In genomic region chr13:34132299-34132698, GRCm38 (mm10) we compare ENCODE assay signal across 8 mouse cellular contexts. TPM values are rescaled to one million over a fixed set of nuclear protein-coding genes. Genes with fewer than 3 reads are reported as not detected.
DNase-seq lines count a peak whose midpoint lies in the region; ATAC-seq and TF ChIP-seq lines count a peak whose summit lies in the region.

No protein-coding gene starts in this region.

- H3K4me3 ChIP-seq in kidney, adult 2 months (ENCODE audit: insufficient read depth, low read depth, low read length) = no peak overlapping the region
- H3K4me3 ChIP-seq in intestine, embryonic 14.5 days (ENCODE audit: low read depth, low read length) = 0 out of 2 replicates have a peak overlapping the region, but pooled peaks have one; percentile 10
- H3K4me3 ChIP-seq in neural tube, embryonic 12.5 days = peak overlapping the region; percentile 79
- H3K4me3 ChIP-seq in cerebellum, adult 2 months (replicated peaks; ENCODE audit: insufficient read depth, low read depth, low read length) = no peak overlapping the region

- H3K4me1 ChIP-seq in kidney, adult 2 months (ENCODE audit: control insufficient read depth, insufficient read depth, low read length) = peaks cover 7% of the 10 kb centered on the region; the same call in 1 of the 2 replicates
- H3K4me1 ChIP-seq in intestine, embryonic 14.5 days (replicated peaks; ENCODE audit: control insufficient read depth, insufficient read depth, low read length) = peaks cover 34% of the 10 kb centered on the region
- H3K4me1 ChIP-seq in neural tube, embryonic 12.5 days = peaks cover 19% of the 10 kb centered on the region; the same call in 1 of the 2 replicates
- peaks cover 14% of the 10 kb centered on the region for H3K4me1 ChIP-seq in cerebellum, adult 2 months (ENCODE audit: control insufficient read depth, insufficient read depth, low read length)

- DNase-seq in kidney, postnatal 4 days = peak; percentile 12 to 19
- DNase-seq in kidney, adult 2 months = no peak
- DNase-seq in embryo, embryonic 11.5 days (ENCODE audit: low read depth, low spot score) = peak; percentile 27
- peak; percentile 56 for DNase-seq in intestine, embryonic 14.5 days (ENCODE audit: low spot score)
- no peak for DNase-seq in cerebellum, adult 2 months

- H3K27ac ChIP-seq in kidney, adult 2 months (ENCODE audit: insufficient read depth, low read depth, low read length) = no peak overlapping the region
- H3K27ac ChIP-seq in intestine, embryonic 14.5 days (ENCODE audit: low read depth) = peak overlapping the region; percentile 81; the same call in 1 of the 2 replicates
- peak overlapping the region; percentile 99 for H3K27ac ChIP-seq in neural tube, embryonic 12.5 days
- no peak overlapping the region for H3K27ac ChIP-seq in cerebellum, adult 2 months (ENCODE audit: insufficient read depth, low read length)

- no peaks in the 10 kb centered on the region for H3K27me3 ChIP-seq in kidney, adult 2 months (replicated peaks; ENCODE audit: control insufficient read depth, insufficient read depth, low read length)
- H3K27me3 ChIP-seq in intestine, embryonic 14.5 days (replicated peaks; ENCODE audit: control insufficient read depth, insufficient read depth, low read length) = peaks cover 13% of the 10 kb centered on the region; the same call in 1 of the 2 replicates
- no peaks in the 10 kb centered on the region for H3K27me3 ChIP-seq in neural tube, embryonic 12.5 days (replicated peaks)
- no peaks in the 10 kb centered on the region for H3K27me3 ChIP-seq in cerebellum, adult 2 months (ENCODE audit: control insufficient read depth, insufficient read depth, low read length)

- no peak for TF ChIP-seq CTCF in kidney, adult 2 months (conservative IDR thresholded peaks at IDR 0.05; ENCODE audit: insufficient read depth, insufficient read length, low read depth, low read length)
- no peak for TF ChIP-seq CTCF in cerebellum, adult 2 months (IDR thresholded peaks at IDR 0.05; ENCODE audit: borderline replicate concordance, insufficient read depth, low read depth, low read length)

- no peak for ATAC-seq in intestine, embryonic 14.5 days (replicated peaks; ENCODE audit: low FRiP score, low TSS enrichment, low read depth)
- ATAC-seq in neural tube, embryonic 12.5 days (ENCODE audit: low FRiP score, low read depth) = no peak
- ATAC-seq in frontal cortex, adult (ENCODE audit: low TSS enrichment) = no peak
- no peak for ATAC-seq in cerebellum, adult (ENCODE audit: insufficient number of reproducible peaks, low FRiP score, low TSS enrichment)

- TF ChIP-seq POLR2A in kidney, adult 2 months (IDR thresholded peaks at IDR 0.05; ENCODE audit: low read depth, low read length) = no peak
- TF ChIP-seq POLR2A in cerebellum, adult 2 months (IDR thresholded peaks at IDR 0.05; ENCODE audit: borderline replicate concordance, insufficient read depth, low read length) = no peak

- peak overlapping the region; percentile 82 for H3K4me2 ChIP-seq in intestine, embryonic 14.5 days (ENCODE audit: low read length)
- peak overlapping the region; percentile 81 for H3K4me2 ChIP-seq in neural tube, embryonic 12.5 days (replicated peaks)

- no peaks in the 10 kb centered on the region for H3K9me3 ChIP-seq in intestine, embryonic 14.5 days (ENCODE audit: control insufficient read depth, low read length)
- H3K9me3 ChIP-seq in neural tube, embryonic 12.5 days = no peaks in the 10 kb centered on the region

- no peaks in the 10 kb centered on the region for H3K36me3 ChIP-seq in kidney, adult 2 months (ENCODE audit: control insufficient read depth, insufficient read depth, low read length)
- no peaks in the 10 kb centered on the region for H3K36me3 ChIP-seq in intestine, embryonic 14.5 days (ENCODE audit: control insufficient read depth, insufficient read depth, low read length)
- H3K36me3 ChIP-seq in neural tube, embryonic 12.5 days = peaks cover 8% of the 10 kb centered on the region

- no peak overlapping the region for H3K9ac ChIP-seq in intestine, embryonic 14.5 days (ENCODE audit: low read length)
- peak overlapping the region; percentile 91 for H3K9ac ChIP-seq in neural tube, embryonic 12.5 days

- 30% methylated on average over 15 of the region's 15 CpGs for WGBS in kidney, adult 2 months
- 10% methylated on average over 15 of the region's 15 CpGs for WGBS in intestine, embryonic 14.5 days
- WGBS in neural tube, embryonic 12.5 days = 1% methylated on average over 15 of the region's 15 CpGs
- 50% methylated on average over 15 of the region's 15 CpGs for WGBS in cerebellum, adult 2 months

RNA-seq across cellular contexts. Expression of gene Tubb2b, which starts 2.0 kb away (rescaled TPM):
- 27.6 and 30.5 TPM in 2 replicates for polyA plus RNA-seq in kidney, adult 2 months (2012; rRNA removed)
- polyA plus RNA-seq in intestine, embryonic 14.5 days (2014; fragmentation: Nextera tagmentation; extraction: Ambion mirVana) = 35.5 and 41.5 TPM in 2 replicates
- 425 and 501 TPM in 2 replicates for polyA plus RNA-seq in neural tube, embryonic 12.5 days (2016; fragmentation: Nextera tagmentation; extraction: Ambion mirVana)
- 224 and 255 TPM in 2 replicates for polyA plus RNA-seq in cerebellum, adult 2 months (2012; rRNA removed)

RNA-seq across cellular contexts. Expression of gene Psmg4, which starts 30.5 kb away (rescaled TPM):
- 88.7 and 96.2 TPM in 2 replicates for polyA plus RNA-seq in kidney, adult 2 months (2012; rRNA removed)
- 86.8 and 90.8 TPM in 2 replicates for polyA plus RNA-seq in intestine, embryonic 14.5 days (2014; fragmentation: Nextera tagmentation; extraction: Ambion mirVana)
- polyA plus RNA-seq in neural tube, embryonic 12.5 days (2016; fragmentation: Nextera tagmentation; extraction: Ambion mirVana) = 96.9 and 101 TPM in 2 replicates
- 45.3 and 48.3 TPM in 2 replicates for polyA plus RNA-seq in cerebellum, adult 2 months (2012; rRNA removed)

RNA-seq across cellular contexts. Expression of gene Tubb2a, which starts 54.5 kb away (rescaled TPM):
- polyA plus RNA-seq in kidney, adult 2 months (2012; rRNA removed) = 152 and 164 TPM in 2 replicates
- polyA plus RNA-seq in intestine, embryonic 14.5 days (2014; fragmentation: Nextera tagmentation; extraction: Ambion mirVana) = 200 and 219 TPM in 2 replicates
- 960 and 968 TPM in 2 replicates for polyA plus RNA-seq in neural tube, embryonic 12.5 days (2016; fragmentation: Nextera tagmentation; extraction: Ambion mirVana)
- polyA plus RNA-seq in cerebellum, adult 2 months (2012; rRNA removed) = 850 and 867 TPM in 2 replicates

Comparison
In these comparisons a context has a peak if more than half of its experiments do, and no peak if none do; other contexts are left out.
1. DNase-seq: peak in kidney, postnatal 4 days (2 of 2), embryo, embryonic 11.5 days (single experiment) and intestine, embryonic 14.5 days (single experiment); none in kidney, adult 2 months (single experiment) and cerebellum, adult 2 months (0 of 2).
2. H3K27ac ChIP-seq: peak in intestine, embryonic 14.5 days (single experiment) and neural tube, embryonic 12.5 days (single experiment); none in kidney, adult 2 months (single experiment) and cerebellum, adult 2 months (single experiment).
3. H3K4me3 ChIP-seq: peak in intestine, embryonic 14.5 days (single experiment) and neural tube, embryonic 12.5 days (single experiment); none in kidney, adult 2 months (single experiment) and cerebellum, adult 2 months (single experiment).